Mouse (Mus musculus): Measurements from ENCODE around the gene Mtmr10. TPM values are rescaled to one million over a fixed set of nuclear protein-coding genes. Genes with fewer than 3 reads are reported as not detected.

Mtmr10 gene
- polyA plus RNA-seq, 1 experiment: 9.7 TPM

- no peaks in the 10 kb centered on the region for H3K4me1 ChIP-seq (ENCODE audit: control insufficient read depth, insufficient read depth, low read length)
- WGBS: 94% methylated on average over 4 of the region's 4 CpGs
- no peak for DNase-seq
- no peak overlapping the region for H3K27ac ChIP-seq (ENCODE audit: insufficient read depth, low read depth, low read length)
- no peak overlapping the region for H3K4me3 ChIP-seq (ENCODE audit: insufficient read depth, low read depth, low read length)
- H3K27me3 ChIP-seq (replicated peaks; ENCODE audit: control insufficient read depth, insufficient read depth, low read length): no peaks in the 10 kb centered on the region
- TF ChIP-seq POLR2A (IDR thresholded peaks at IDR 0.05; ENCODE audit: low read depth, low read length) (no peak), CTCF (conservative IDR thresholded peaks at IDR 0.05; ENCODE audit: insufficient read depth, insufficient read length, low read depth, low read length) (no peak)
- H3K36me3 ChIP-seq (ENCODE audit: control insufficient read depth, insufficient read depth, low read length): peaks cover 16% of the 10 kb centered on the region
These were observed 34.2 kb downstream of the Mtmr10 start for GRCm38 (mm10) chr7:64321658-64322057.

GRCm38 (mm10) chr7:64326892-64327291 is 39.4 kb downstream of the Mtmr10 start:
- Histone ChIP-seq H3K4me1 (ENCODE audit: control insufficient read depth, insufficient read depth, low read length) (no peaks in the 10 kb centered on the region), H3K27me3 (replicated peaks; ENCODE audit: control insufficient read depth, insufficient read depth, low read length) (no peaks in the 10 kb centered on the region), H3K36me3 (ENCODE audit: control insufficient read depth, insufficient read depth, low read length) (peaks cover 4% of the 10 kb centered on the region), H3K4me3 (ENCODE audit: insufficient read depth, low read depth, low read length) (no peak overlapping the region), H3K27ac (ENCODE audit: insufficient read depth, low read depth, low read length) (no peak overlapping the region)
- TF ChIP-seq CTCF (conservative IDR thresholded peaks at IDR 0.05; ENCODE audit: insufficient read depth, insufficient read length, low read depth, low read length): peak; percentile 82
- no peak for TF ChIP-seq POLR2A (IDR thresholded peaks at IDR 0.05; ENCODE audit: low read depth, low read length)
- WGBS: 6% methylated on average over 1 of the region's 1 CpGs
- peak; percentile 81 for DNase-seq

GRCm38 (mm10) chr7:64327486-64327885 is 40.0 kb downstream of the Mtmr10 start:
- H3K4me3 ChIP-seq (ENCODE audit: insufficient read depth, low read depth, low read length): no peak overlapping the region
- no peak for DNase-seq
- H3K4me1 ChIP-seq (ENCODE audit: control insufficient read depth, insufficient read depth, low read length): no peaks in the 10 kb centered on the region
- TF ChIP-seq CTCF (conservative IDR thresholded peaks at IDR 0.05; ENCODE audit: insufficient read depth, insufficient read length, low read depth, low read length): no peak
- no peak for TF ChIP-seq POLR2A (IDR thresholded peaks at IDR 0.05; ENCODE audit: low read depth, low read length)
- 86% methylated on average over 4 of the region's 4 CpGs for WGBS
- peaks cover 3% of the 10 kb centered on the region; the same call in 1 of the 2 replicates for H3K36me3 ChIP-seq (ENCODE audit: control insufficient read depth, insufficient read depth, low read length)
- no peak overlapping the region for H3K27ac ChIP-seq (ENCODE audit: insufficient read depth, low read depth, low read length)
- no peaks in the 10 kb centered on the region for H3K27me3 ChIP-seq (replicated peaks; ENCODE audit: control insufficient read depth, insufficient read depth, low read length)

GRCm38 (mm10) chr7:64331309-64331708 is 43.9 kb downstream of the Mtmr10 start:
- no peak for TF ChIP-seq CTCF (conservative IDR thresholded peaks at IDR 0.05; ENCODE audit: insufficient read depth, insufficient read length, low read depth, low read length)
- TF ChIP-seq POLR2A (IDR thresholded peaks at IDR 0.05; ENCODE audit: low read depth, low read length): no peak
- no peaks in the 10 kb centered on the region for H3K4me1 ChIP-seq (ENCODE audit: control insufficient read depth, insufficient read depth, low read length)
- no peak for DNase-seq
- WGBS: 89% methylated on average over 3 of the region's 3 CpGs
- H3K27me3 ChIP-seq (replicated peaks; ENCODE audit: control insufficient read depth, insufficient read depth, low read length): no peaks in the 10 kb centered on the region
- no peak overlapping the region for H3K4me3 ChIP-seq (ENCODE audit: insufficient read depth, low read depth, low read length)
- no peak overlapping the region for H3K27ac ChIP-seq (ENCODE audit: insufficient read depth, low read depth, low read length)
- H3K36me3 ChIP-seq (ENCODE audit: control insufficient read depth, insufficient read depth, low read length): peaks cover 4% of the 10 kb centered on the region

GRCm38 (mm10) chr7:64332686-64333085 is 45.2 kb downstream of the Mtmr10 start:
- Histone ChIP-seq H3K4me1 (ENCODE audit: control insufficient read depth, insufficient read depth, low read length) (no peaks in the 10 kb centered on the region), H3K27ac (ENCODE audit: insufficient read depth, low read depth, low read length) (no peak overlapping the region), H3K4me3 (ENCODE audit: insufficient read depth, low read depth, low read length) (no peak overlapping the region), H3K27me3 (replicated peaks; ENCODE audit: control insufficient read depth, insufficient read depth, low read length) (no peaks in the 10 kb centered on the region), H3K36me3 (ENCODE audit: control insufficient read depth, insufficient read depth, low read length) (peaks cover 7% of the 10 kb centered on the region)
- DNase-seq: no peak
- WGBS: 94% methylated on average over 1 of the region's 1 CpGs
- TF ChIP-seq CTCF (conservative IDR thresholded peaks at IDR 0.05; ENCODE audit: insufficient read depth, insufficient read length, low read depth, low read length): no peak
- no peak for TF ChIP-seq POLR2A (IDR thresholded peaks at IDR 0.05; ENCODE audit: low read depth, low read length)

- H3K36me3 ChIP-seq (ENCODE audit: control insufficient read depth, insufficient read depth, low read length): no peaks in the 10 kb centered on the region; the same call in 1 of the 2 replicates
- H3K27me3 ChIP-seq (replicated peaks; ENCODE audit: control insufficient read depth, insufficient read depth, low read length): no peaks in the 10 kb centered on the region
- TF ChIP-seq POLR2A (IDR thresholded peaks at IDR 0.05; ENCODE audit: low read depth, low read length): no peak
- no peak for TF ChIP-seq CTCF (conservative IDR thresholded peaks at IDR 0.05; ENCODE audit: insufficient read depth, insufficient read length, low read depth, low read length)
- peaks cover 5% of the 10 kb centered on the region; the same call in 1 of the 2 replicates for H3K4me1 ChIP-seq (ENCODE audit: control insufficient read depth, insufficient read depth, low read length)
- DNase-seq: peak; percentile 52
- WGBS: 44% methylated on average over 1 of the region's 1 CpGs
- H3K4me3 ChIP-seq (ENCODE audit: insufficient read depth, low read depth, low read length): no peak overlapping the region
- peak overlapping the region; percentile 78 for H3K27ac ChIP-seq (ENCODE audit: insufficient read depth, low read depth, low read length)
These were observed 60.4 kb downstream of the Mtmr10 start for GRCm38 (mm10) chr7:64347813-64348212.

GRCm38 (mm10) chr7:64349147-64349861 is 61.9 kb downstream of the Mtmr10 start:
- peak; percentile 21 for DNase-seq
- H3K27ac ChIP-seq (ENCODE audit: insufficient read depth, low read depth, low read length): peak overlapping the region; percentile 66
- no peak overlapping the region for H3K4me3 ChIP-seq (ENCODE audit: insufficient read depth, low read depth, low read length)
- 77% methylated on average over 15 of the region's 15 CpGs for WGBS
- H3K4me1 ChIP-seq (ENCODE audit: control insufficient read depth, insufficient read depth, low read length): peaks cover 5% of the 10 kb centered on the region; the same call in 1 of the 2 replicates
- TF ChIP-seq CTCF (conservative IDR thresholded peaks at IDR 0.05; ENCODE audit: insufficient read depth, insufficient read length, low read depth, low read length): no peak
- TF ChIP-seq POLR2A (IDR thresholded peaks at IDR 0.05; ENCODE audit: low read depth, low read length): no peak
- no peaks in the 10 kb centered on the region; the same call in 1 of the 2 replicates for H3K36me3 ChIP-seq (ENCODE audit: control insufficient read depth, insufficient read depth, low read length)
- H3K27me3 ChIP-seq (replicated peaks; ENCODE audit: control insufficient read depth, insufficient read depth, low read length): no peaks in the 10 kb centered on the region
